Mouse (Mus musculus) urinary bladder, adult 2 months (tissue): ENCODE results near the gene Ccdc85b. TPM values are rescaled to one million over a fixed set of nuclear protein-coding genes. Genes with fewer than 3 reads are reported as not detected.

Experiments used
- polyA plus RNA-seq: library from polyadenylated mRNA; depleted of rRNA; stranded (reverse); fragments of >200 nt; gene quantifications from 2 replicates; pipeline ENCODE4 v1.2.3, GENCODE M21; 2012; rRNA removed

The Ccdc85b gene
- polyA plus RNA-seq, 1 experiment = 11.3 TPM

Other genes with a start within 250 kb of the Ccdc85b start
- 16.3 and 22.6 TPM in 2 replicates for gene Pacs1, start 184.8 kb downstream of the Ccdc85b start, polyA plus RNA-seq
- gene Sf3b2, start 162.4 kb downstream of the Ccdc85b start, polyA plus RNA-seq = 97.3 and 108 TPM in 2 replicates
- gene Gal3st3, start 159.6 kb downstream of the Ccdc85b start, polyA plus RNA-seq = 0.03 and 0.04 TPM in 2 replicates
- gene Catsper1, start 122.2 kb downstream of the Ccdc85b start, polyA plus RNA-seq = not detected in 2 replicates
- gene Cst6, start 108.3 kb downstream of the Ccdc85b start, polyA plus RNA-seq = 3.6 and 4.4 TPM in 2 replicates
- gene Eif1ad, start 91.2 kb downstream of the Ccdc85b start, polyA plus RNA-seq = 24.4 and 26.8 TPM in 2 replicates
- 125 and 147 TPM in 2 replicates for gene Banf1, start 90.7 kb downstream of the Ccdc85b start, polyA plus RNA-seq
- gene Sart1, start 69.2 kb downstream of the Ccdc85b start, polyA plus RNA-seq = 36.7 and 51.4 TPM in 2 replicates
- not detected in 2 replicates for gene Tsga10ip, start 55.4 kb downstream of the Ccdc85b start, polyA plus RNA-seq
- 228 and 236 TPM in 2 replicates for gene Drap1, start 32.9 kb downstream of the Ccdc85b start, polyA plus RNA-seq
- 65.3 and 68.9 TPM in 2 replicates for gene AI837181, start 32.8 kb downstream of the Ccdc85b start, polyA plus RNA-seq
- 0.07 TPM in 1 of 2 replicates, not detected in the other for gene Fosl1, start 10.3 kb downstream of the Ccdc85b start, polyA plus RNA-seq
- 95.7 and 122 TPM in 2 replicates for gene Fibp, start 2.7 kb upstream of the Ccdc85b start, polyA plus RNA-seq
- gene Ctsw, start 10.6 kb upstream of the Ccdc85b start, polyA plus RNA-seq = 2.6 and 4.0 TPM in 2 replicates
- 77.3 and 86.8 TPM in 2 replicates for gene Efemp2, start 16.1 kb upstream of the Ccdc85b start, polyA plus RNA-seq
- 23.3 and 32.8 TPM in 2 replicates for gene Mus81, start 30.5 kb upstream of the Ccdc85b start, polyA plus RNA-seq
- gene Cfl1, start 32.6 kb upstream of the Ccdc85b start, polyA plus RNA-seq = 669 and 714 TPM in 2 replicates
- gene 1700020D05Rik, start 45.9 kb upstream of the Ccdc85b start, polyA plus RNA-seq = 1.5 and 2.2 TPM in 2 replicates
- 33.0 and 37.7 TPM in 2 replicates for gene Snx32, start 52.6 kb upstream of the Ccdc85b start, polyA plus RNA-seq
- 4.7 and 5.1 TPM in 2 replicates for gene Ovol1, start 102.8 kb upstream of the Ccdc85b start, polyA plus RNA-seq
- 4.8 and 7.1 TPM in 2 replicates for gene Ap5b1, start 110.1 kb upstream of the Ccdc85b start, polyA plus RNA-seq
- gene Rnaseh2c, start 144.0 kb upstream of the Ccdc85b start, polyA plus RNA-seq = 38.2 and 41.2 TPM in 2 replicates
- 60.1 and 67.7 TPM in 2 replicates for gene Kat5, start 152.3 kb upstream of the Ccdc85b start, polyA plus RNA-seq
- gene Rela, start 179.6 kb upstream of the Ccdc85b start, polyA plus RNA-seq = 58.3 and 64.0 TPM in 2 replicates
- gene Sipa1, start 205.8 kb upstream of the Ccdc85b start, polyA plus RNA-seq = 17.3 and 19.6 TPM in 2 replicates
- 19.9 and 22.0 TPM in 2 replicates for gene Map3k11, start 230.8 kb upstream of the Ccdc85b start, polyA plus RNA-seq
- 40.5 and 53.5 TPM in 2 replicates for gene Pcnx3, start 231.0 kb upstream of the Ccdc85b start, polyA plus RNA-seq
- 0.13 and 0.25 TPM in 2 replicates for gene Kcnk7, start 246.5 kb upstream of the Ccdc85b start, polyA plus RNA-seq